ENCODE assay signal across 8 mouse cellular contexts in the genomic region with DNA sequence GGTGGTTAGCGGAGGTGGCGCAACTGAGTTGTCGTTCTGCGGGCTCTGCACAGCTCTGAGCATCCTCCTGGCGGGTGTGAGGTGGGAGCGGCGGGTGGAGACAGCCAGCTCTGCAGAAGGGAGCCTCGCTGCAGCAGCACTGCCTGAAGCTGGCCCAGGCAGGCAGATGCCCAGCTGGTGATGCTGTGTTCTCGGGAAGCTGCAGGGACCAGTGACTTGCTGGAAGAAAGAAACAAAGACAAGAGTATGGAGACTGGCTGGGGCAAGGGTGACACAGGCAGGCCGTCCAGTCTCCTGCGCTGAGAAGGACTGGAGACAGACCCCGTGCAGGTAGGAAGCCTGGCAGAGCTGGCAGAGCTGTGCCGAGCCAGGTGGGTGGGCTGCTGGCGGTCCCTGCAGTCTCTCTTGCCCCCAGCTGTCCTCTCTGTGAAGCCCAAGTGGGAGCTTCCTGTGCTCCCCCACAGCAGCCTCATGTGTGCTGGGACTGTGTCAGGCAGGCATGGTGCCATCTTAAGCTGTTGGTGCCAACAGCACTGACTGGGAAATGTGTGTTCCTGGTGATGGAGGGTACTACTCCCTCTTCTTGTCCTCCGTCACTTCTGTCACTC. TPM values are rescaled to one million over a fixed set of nuclear protein-coding genes. Genes with fewer than 3 reads are reported as not detected.
DNase-seq lines count a peak whose midpoint lies in the region.

No protein-coding gene starts in this region.

- DNase-seq in retina, postnatal 1 day = peak; percentile 33
- DNase-seq in retina, embryonic 14.5 days (ENCODE audit: low spot score) = no peak
- peak; percentile 85 to 86 for DNase-seq in frontal cortex, postnatal 36 days (ENCODE audit: low spot score in 2 of 2)
- peak; percentile 73 to 86 for DNase-seq in left cerebral cortex, adult 9 months (ENCODE audit: low spot score in 2 of 2)
- peak; percentile 85 to 89 for DNase-seq in right cerebral cortex, postnatal 36 days (ENCODE audit: low spot score in 2 of 2)
- no peak for DNase-seq in kidney, adult 9 months
- DNase-seq in heart, adult 8-10 months (ENCODE audit: low spot score) = no peak
- no peak for DNase-seq in heart, adult 9 months (ENCODE audit: low spot score in 2 of 2)

RNA-seq across cellular contexts. Expression of gene Ablim2, which starts 56.8 kb away (rescaled TPM):
- total RNA-seq in heart, adult 8-10 months (2022) = 10 to 100 TPM; 18.5 to 28.5 (median 20.9) TPM

Comparison
In these comparisons a context has a peak if more than half of its experiments do, and no peak if none do; other contexts are left out.
1. DNase-seq: peak in retina, postnatal 1 day (single experiment), frontal cortex, postnatal 36 days (2 of 2), left cerebral cortex, adult 9 months (2 of 2) and right cerebral cortex, postnatal 36 days (2 of 2); none in retina, embryonic 14.5 days (single experiment), kidney, adult 9 months (single experiment), heart, adult 8-10 months (single experiment) and heart, adult 9 months (0 of 2).